Mouse (Mus musculus) G1E (cell line): ENCODE measurements around the gene Mxi1. TPM values are rescaled to one million over a fixed set of nuclear protein-coding genes. Genes with fewer than 3 reads are reported as not detected.

ENCODE experiments used
- ATAC-seq: 2 replicates; pipeline ENCODE4 v1.8.0; 2016; ENCODE audit warnings: mild to moderate bottlenecking; ENCODE audit not compliant: insufficient number of reproducible peaks, poor library complexity, low FRiP score, severe bottlenecking; ENCODE audit errors: extremely low read depth
- DNase-seq: peaks from one replicate; pipeline ENCODE4 v3.0.0; 2012; ENCODE audit warnings: low spot score
- H3K27me3 ChIP-seq: 2 replicates; pipeline ENCODE4 v1.6.1; 2012; ENCODE audit warnings: mild to moderate bottlenecking, low read length, inconsistent platforms; ENCODE audit not compliant: insufficient read depth
- H3K36me3 ChIP-seq: replicated peaks from 2 replicates; pipeline ENCODE3; 2012; ENCODE audit warnings: mild to moderate bottlenecking, inconsistent platforms
- H3K4me1 ChIP-seq: 2 replicates; pipeline ENCODE4 v1.6.1; 2012; ENCODE audit warnings: low read depth, low read length, inconsistent platforms, mixed read lengths; ENCODE audit not compliant: insufficient read depth
- H3K4me3 ChIP-seq: 2 replicates; pipeline ENCODE4 v1.5.1; 2012; ENCODE audit warnings: low read depth, mild to moderate bottlenecking, inconsistent platforms, low read length, moderate library complexity, mixed read lengths
- H3K9me3 ChIP-seq: replicated peaks from 2 replicates; pipeline ENCODE4 v1.6.1; 2012; ENCODE audit warnings: inconsistent platforms
- CTCF ChIP-seq: IDR thresholded peaks from 2 replicates; pipeline ENCODE4 v1.5.1; 2012; ENCODE audit warnings: low read depth, low read length, inconsistent platforms, mixed read lengths
- GATA1 ChIP-seq: IDR thresholded peaks from 2 replicates; pipeline ENCODE4 v1.6.1; 2012; ENCODE audit warnings: borderline replicate concordance, low read length, inconsistent platforms, mixed read lengths
- GATA2 ChIP-seq: IDR thresholded peaks from 2 replicates; pipeline ENCODE4 v1.6.1; 2012; ENCODE audit warnings: low read depth, low read length, inconsistent platforms, borderline replicate concordance
- POLR2AphosphoS5 ChIP-seq: IDR thresholded peaks from 2 replicates; pipeline ENCODE4 v1.6.1; 2012; ENCODE audit warnings: low read depth, low read length, inconsistent platforms; ENCODE audit not compliant: insufficient replicate concordance
- TAL1 ChIP-seq: conservative IDR thresholded peaks from 2 replicates; pipeline ENCODE4 v1.6.1; 2012; ENCODE audit warnings: low read depth, low read length, inconsistent platforms, mixed read lengths
- polyA plus RNA-seq: library from polyadenylated mRNA; stranded (reverse); fragments of >175 nt; gene quantifications from 2 replicates; pipeline ENCODE4 v1.2.3, GENCODE M21; 2012
- total RNA-seq, 2 experiments: library from RNA; stranded (forward) in 1 of 2; stranded (reverse) in 1 of 2; fragments of 200-1000 nt in 1 of 2; fragments of >200 nt in 1 of 2; fragmentation: Nextera tagmentation in 1 of 2; gene quantifications; 2 replicates each; pipeline ENCODE4 v1.2.3; 2014 to 2017

Mxi1 gene
- total and polyA plus RNA-seq, 3 experiments = 20.5 to 74.6 (median 47.1) TPM

DNA sequence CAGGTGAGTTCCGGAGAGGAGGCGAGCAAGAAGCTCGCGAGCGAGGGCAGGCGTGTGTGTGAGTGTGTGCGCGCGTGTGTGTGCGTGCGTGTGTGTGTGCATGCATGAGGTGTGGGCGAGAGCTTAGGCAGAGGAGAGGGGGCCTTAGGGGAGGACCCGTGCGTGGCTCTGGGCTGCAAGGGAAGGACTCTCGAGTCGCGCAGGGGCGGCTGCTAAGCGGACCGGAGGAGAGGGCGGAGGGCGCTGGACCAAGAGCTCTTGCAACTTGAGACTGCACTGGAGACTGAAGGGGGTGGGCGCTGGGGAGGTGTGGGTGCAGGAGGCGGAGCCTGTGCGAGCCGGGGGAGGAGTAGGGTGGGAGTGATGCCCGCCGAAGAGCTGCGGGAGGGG is 19.7 kb downstream of the Mxi1 start:
- Histone ChIP-seq H3K27me3 (no peaks in the 10 kb centered on the region), H3K4me3 (peak overlapping the region; percentile 98), H3K9me3 (no peaks in the 10 kb centered on the region), H3K4me1 (peaks cover 40% of the 10 kb centered on the region), H3K36me3 (peaks cover 42% of the 10 kb centered on the region)
- peak; percentile 51; the same call in 1 of the 2 replicates for ATAC-seq
- TF ChIP-seq GATA2 (no peak), CTCF (no peak), TAL1 (no peak), POLR2AphosphoS5 (no peak), GATA1 (no peak)
- DNase-seq = peak; percentile 66

- no peaks in the 10 kb centered on the region for H3K9me3 ChIP-seq
- H3K36me3 ChIP-seq = peaks cover 55% of the 10 kb centered on the region
- no peaks in the 10 kb centered on the region for H3K27me3 ChIP-seq
- H3K4me3 ChIP-seq = no peak overlapping the region
- H3K4me1 ChIP-seq = peaks cover 26% of the 10 kb centered on the region
- ATAC-seq = no peak
- DNase-seq = no peak
- no peak for TF ChIP-seq GATA2
- TF ChIP-seq GATA1 = no peak
- no peak for TF ChIP-seq POLR2AphosphoS5
- TF ChIP-seq CTCF = no peak
- no peak for TF ChIP-seq TAL1
Measured at GRCm38 (mm10) chr19:53331882-53332500, 21.7 kb downstream of the Mxi1 start.

GRCm38 (mm10) chr19:53333730-53334129 is 23.4 kb downstream of the Mxi1 start:
- peaks cover 65% of the 10 kb centered on the region for H3K36me3 ChIP-seq
- DNase-seq = no peak
- no peak overlapping the region for H3K4me3 ChIP-seq
- TF ChIP-seq GATA1 (no peak), TAL1 (no peak), CTCF (no peak), POLR2AphosphoS5 (no peak), GATA2 (no peak)
- no peak for ATAC-seq
- no peaks in the 10 kb centered on the region for H3K27me3 ChIP-seq
- peaks cover 17% of the 10 kb centered on the region for H3K4me1 ChIP-seq
- H3K9me3 ChIP-seq = no peaks in the 10 kb centered on the region

DNA sequence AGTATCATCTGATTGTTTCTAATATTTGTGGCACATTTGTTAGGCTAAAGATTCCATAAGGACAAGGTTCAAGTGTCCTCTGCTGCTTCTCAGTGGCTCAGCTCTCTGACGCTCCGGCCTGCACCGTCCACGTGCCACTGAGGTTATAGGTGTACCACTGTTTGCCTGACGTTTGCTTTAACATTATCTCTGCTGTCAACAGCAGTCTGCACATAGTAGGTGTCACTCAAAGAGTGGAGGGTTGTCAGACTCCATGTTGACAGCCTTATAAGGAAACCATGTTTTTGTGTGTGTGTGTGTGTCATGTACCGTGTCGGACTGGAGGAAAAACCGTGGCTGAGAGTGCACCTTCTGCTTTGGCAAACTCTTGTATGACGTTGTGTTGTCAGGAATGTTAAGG is 24.9 kb downstream of the Mxi1 start:
- Histone ChIP-seq H3K36me3 (peaks cover 69% of the 10 kb centered on the region), H3K4me1 (peaks cover 11% of the 10 kb centered on the region), H3K9me3 (no peaks in the 10 kb centered on the region), H3K4me3 (no peak overlapping the region), H3K27me3 (no peaks in the 10 kb centered on the region)
- no peak for DNase-seq
- no peak for TF ChIP-seq CTCF
- TF ChIP-seq GATA1 = no peak
- TF ChIP-seq GATA2 = no peak
- TF ChIP-seq POLR2AphosphoS5 = no peak
- TF ChIP-seq TAL1 = no peak
- no peak for ATAC-seq

DNA sequence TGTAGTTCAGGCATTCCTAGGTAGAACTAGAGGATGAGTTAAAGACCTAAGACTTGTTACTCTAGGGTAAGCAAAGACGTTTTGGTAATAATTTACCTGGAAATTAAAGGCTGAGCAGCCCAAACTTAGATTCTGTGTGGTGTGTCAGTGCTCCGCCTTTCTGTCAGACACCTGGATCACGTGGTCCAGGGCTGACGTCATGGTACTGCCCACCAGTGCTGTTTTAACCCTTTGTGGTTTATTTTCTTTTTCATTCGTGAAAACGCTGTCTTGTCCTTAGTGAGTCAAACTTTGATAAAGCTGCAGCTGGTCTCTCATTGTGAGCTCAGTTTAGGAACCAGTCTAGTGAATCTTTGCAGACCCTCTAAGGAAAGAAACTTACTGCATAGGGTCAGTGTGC is 30.1 kb downstream of the Mxi1 start:
- ATAC-seq (no peak), DNase-seq (no peak)
- Histone ChIP-seq H3K9me3 (no peaks in the 10 kb centered on the region), H3K27me3 (no peaks in the 10 kb centered on the region), H3K4me1 (peaks cover 3% of the 10 kb centered on the region; the same call in 1 of the 2 replicates), H3K4me3 (no peak overlapping the region), H3K36me3 (peaks cover 56% of the 10 kb centered on the region)
- TF ChIP-seq POLR2AphosphoS5 = no peak
- no peak for TF ChIP-seq TAL1
- TF ChIP-seq GATA1 = no peak
- TF ChIP-seq GATA2 = no peak
- no peak for TF ChIP-seq CTCF

DNA sequence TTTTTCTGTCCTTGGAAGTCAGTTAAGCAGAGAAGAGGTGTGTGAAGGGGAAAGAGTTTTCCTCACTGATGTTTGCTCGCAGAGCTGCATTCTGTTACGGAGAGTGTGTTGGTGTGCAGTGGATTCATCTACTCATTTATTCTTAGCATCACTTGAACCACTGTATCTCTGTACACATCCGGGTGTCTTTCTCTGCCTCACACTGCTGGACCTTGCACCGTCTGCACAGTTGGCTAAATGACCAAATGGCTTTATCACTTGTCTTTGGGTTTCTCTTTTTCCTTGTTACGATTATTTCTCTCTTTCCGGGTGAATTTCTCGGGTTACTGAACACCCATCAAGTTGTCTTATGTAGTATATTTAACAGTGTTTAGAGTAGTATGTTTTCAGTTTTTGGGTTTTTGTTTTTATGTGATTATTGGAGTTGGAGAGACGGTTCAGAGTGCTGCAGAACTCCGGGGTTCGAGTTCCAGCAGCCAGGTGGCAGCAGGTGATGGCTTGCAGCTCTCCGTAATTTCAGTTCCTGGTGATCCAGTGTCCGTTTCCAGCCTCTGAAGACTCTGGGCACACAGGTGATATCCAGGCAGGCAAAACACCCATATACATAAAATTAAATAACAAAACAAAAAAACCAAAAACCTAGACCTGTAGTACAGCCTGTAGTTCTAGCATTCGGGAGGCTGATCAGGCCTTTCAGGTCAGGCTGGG is 33.0 kb downstream of the Mxi1 start:
- TF ChIP-seq POLR2AphosphoS5 (no peak), TAL1 (no peak), CTCF (no peak), GATA2 (no peak), GATA1 (no peak)
- Histone ChIP-seq H3K4me3 (no peak overlapping the region), H3K27me3 (no peaks in the 10 kb centered on the region), H3K9me3 (no peaks in the 10 kb centered on the region), H3K36me3 (peaks cover 48% of the 10 kb centered on the region), H3K4me1 (peaks cover 5% of the 10 kb centered on the region)
- no peak for DNase-seq
- ATAC-seq = no peak
